Mouse (Mus musculus) Patski (cell line): Measurements from ENCODE around the gene Btbd11. TPM values are rescaled to one million over a fixed set of nuclear protein-coding genes. Genes with fewer than 3 reads are reported as not detected.

ENCODE experiments used
- ATAC-seq: fragments of 100-300 bp; one replicate; pipeline ENCODE4 v1.8.0; 2021
- CTCF ChIA-PET: fragments of 350-600 bp; sonication (Branson Sonifier 250); formaldehyde crosslinking; loops from one replicate; lab custom pipeline; 2022; ENCODE audit warnings: inconsistent platforms; lab: Charles Lee
- POLR2A ChIA-PET: fragments of 350-600 bp; sonication (Branson Sonifier 250); formaldehyde crosslinking; loops from one replicate; lab custom pipeline; 2022; ENCODE audit warnings: antibody characterized with exemption, inconsistent platforms; lab: Charles Lee
- DNase-seq: peaks from one replicate; pipeline ENCODE4 v3.0.0-alpha.2; 2011; ENCODE audit warnings: low read depth, low spot score
- H3K27me3 ChIP-seq: fragments of 371-371 bp; one replicate; pipeline ENCODE4 v1.5.1; 2021
- CTCF ChIP-seq: fragments of 100-300 bp; IDR thresholded peaks from one replicate; pipeline ENCODE4 v1.5.1; 2021
- in situ Hi-C: fragments of 300-500 bp; cut with MboI; formaldehyde crosslinking; loops from 3 replicates; pipeline ENCODE4 v1.11.1; 2018; ENCODE audit warnings: low pct_unique_long_range_greater_than_20kb, mixed read lengths
- polyA plus RNA-seq: library from polyadenylated mRNA; unstranded; gene quantifications from one replicate; pipeline ENCODE4 v1.2.3, GENCODE M21; 2021

Btbd11 gene
- polyA plus RNA-seq, 1 experiment from 2014 or later, result 3.5 TPM

DNA sequence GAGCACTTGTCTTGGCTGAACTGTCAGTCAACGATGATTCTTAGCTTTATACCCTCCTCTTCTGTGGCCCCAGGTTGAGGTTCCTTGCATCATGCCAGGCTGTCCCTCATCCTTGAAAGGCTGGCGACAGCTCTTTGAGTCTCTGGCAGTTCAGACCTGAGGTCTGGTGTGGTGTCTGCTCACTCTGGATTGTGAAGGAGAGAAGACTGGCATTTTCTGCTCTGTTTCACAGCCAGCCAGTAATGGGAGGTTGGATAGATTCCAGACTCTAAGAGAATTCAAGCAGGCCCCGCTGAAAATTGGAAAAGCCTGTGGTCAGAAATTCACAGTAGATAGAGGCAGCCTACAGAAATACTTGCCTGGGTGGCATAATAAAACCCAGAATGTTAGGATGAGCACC is 87.3 kb downstream of the Btbd11 start:
- no peaks in the 10 kb centered on the region for H3K27me3 ChIP-seq
- ATAC-seq (peak; percentile 18), DNase-seq (no peak)
- TF ChIP-seq CTCF, result no peak
- in situ Hi-C loops, result no loop called here
- ChIA-PET CTCF (no interaction called here), POLR2A (no interaction called here)

- TF ChIP-seq CTCF, result no peak
- in situ Hi-C loops, result no loop called here
- DNase-seq, result no peak
- no peak for ATAC-seq
- ChIA-PET POLR2A (no interaction called here), CTCF (interaction anchor here (1.1 kb wide), 1 partner anchor 15 kb away, joined by 3 read pairs; no protein-coding TSS in a partner anchor)
- H3K27me3 ChIP-seq, result no peaks in the 10 kb centered on the region
These were observed 89.2 kb downstream of the Btbd11 start for GRCm38 (mm10) chr10:85475642-85476345.

- ATAC-seq (peak; percentile 31), DNase-seq (no peak)
- ChIA-PET POLR2A (no interaction called here), CTCF (interaction anchor here (1.6 to 2.5 kb wide), 2 partner anchors 11 to 16 kb away, joined by 3 to 8 read pairs; no protein-coding TSS in a partner anchor)
- H3K27me3 ChIP-seq, result no peaks in the 10 kb centered on the region
- in situ Hi-C loops, result no loop called here
- TF ChIP-seq CTCF, result no peak
These were observed 93.5 kb downstream of the Btbd11 start for GRCm38 (mm10) chr10:85479959-85480625.

- no peaks in the 10 kb centered on the region for H3K27me3 ChIP-seq
- ATAC-seq, result peak; percentile 81
- in situ Hi-C loops, result no loop called here
- POLR2A ChIA-PET, result no interaction called here
- no peak for TF ChIP-seq CTCF
- peak; percentile 95 for DNase-seq
- CTCF ChIA-PET, result interaction anchor here (1.8 to 2.5 kb wide), 2 partner anchors 15 to 17 kb away, joined by 3 to 8 read pairs; no protein-coding TSS in a partner anchor
These were observed 94.5 kb downstream of the Btbd11 start for GRCm38 (mm10) chr10:85481106-85481505.

DNA sequence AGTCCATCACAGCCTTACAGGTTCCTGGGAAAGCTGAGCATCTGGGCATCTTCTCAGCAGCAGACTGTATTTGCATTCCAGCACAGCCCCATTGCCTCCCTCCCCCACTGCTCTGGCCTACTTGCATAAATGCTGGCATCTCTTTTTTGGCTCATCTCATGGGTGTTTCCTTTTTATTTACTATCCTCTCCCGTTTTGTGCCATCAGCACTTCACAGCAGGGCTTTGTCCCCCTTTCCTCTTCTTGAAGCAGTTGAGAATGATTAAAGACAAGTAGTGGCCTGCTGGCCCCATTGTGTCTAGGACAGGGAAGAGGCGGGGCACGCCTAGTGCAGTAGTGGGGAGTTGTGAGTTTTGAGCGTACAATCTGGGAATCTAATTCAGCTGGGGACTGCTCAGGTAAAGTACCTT is 95.5 kb downstream of the Btbd11 start:
- H3K27me3 ChIP-seq, result no peaks in the 10 kb centered on the region
- in situ Hi-C loops, result no loop called here
- no peak for TF ChIP-seq CTCF
- no peak for DNase-seq
- ATAC-seq, result no peak
- ChIA-PET CTCF (interaction anchor here (1.8 kb wide), 1 partner anchor 16 kb away, joined by 3 read pairs; no protein-coding TSS in a partner anchor), POLR2A (interaction anchor here (0.6 kb wide), 1 partner anchor 39 kb away, joined by 4 read pairs; no protein-coding TSS in a partner anchor)

- POLR2A ChIA-PET, result no interaction called here
- CTCF ChIA-PET, result interaction anchor here (1.8 kb wide), 1 partner anchor 17 kb away, joined by 3 read pairs; no protein-coding TSS in a partner anchor
- DNase-seq (no peak), ATAC-seq (no peak)
- no peaks in the 10 kb centered on the region for H3K27me3 ChIP-seq
- TF ChIP-seq CTCF, result no peak
- in situ Hi-C loops, result no loop called here
These were observed 95.9 kb downstream of the Btbd11 start for GRCm38 (mm10) chr10:85482480-85482879.

- POLR2A ChIA-PET, result no interaction called here
- TF ChIP-seq CTCF, result no peak
- H3K27me3 ChIP-seq, result no peaks in the 10 kb centered on the region
- in situ Hi-C loops, result no loop called here
- CTCF ChIA-PET, result interaction anchor here (1.4 kb wide), 1 partner anchor 22 kb away, joined by 3 read pairs; no protein-coding TSS in a partner anchor
- ATAC-seq (peak; percentile 99), DNase-seq (peak; percentile 93)
These were observed 99.8 kb downstream of the Btbd11 start for GRCm38 (mm10) chr10:85486456-85486855.

DNA sequence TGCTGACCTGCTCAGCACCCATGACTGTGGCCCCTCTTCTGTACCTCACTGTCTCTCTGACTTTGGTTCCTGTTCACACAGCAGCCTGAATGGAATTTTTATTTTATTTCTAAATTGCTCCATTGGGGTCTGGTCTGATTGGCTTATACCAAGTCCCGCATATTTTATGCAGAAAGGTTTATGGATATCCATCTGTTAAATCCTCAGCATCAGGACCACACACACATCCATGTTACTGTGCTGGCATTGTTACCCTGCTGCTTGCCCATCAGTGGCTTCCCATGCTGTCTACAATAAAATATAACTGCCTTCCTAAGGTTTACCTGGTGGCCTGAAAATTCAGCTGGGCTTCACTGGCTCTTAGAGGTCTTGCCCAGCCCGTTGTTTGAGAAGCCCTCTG is 106.0 kb downstream of the Btbd11 start:
- DNase-seq (no peak), ATAC-seq (no peak)
- POLR2A ChIA-PET, result no interaction called here
- in situ Hi-C loops, result no loop called here
- CTCF ChIA-PET, result interaction anchor here (1.6 kb wide), 1 partner anchor 11 kb away, joined by 4 read pairs; no protein-coding TSS in a partner anchor
- H3K27me3 ChIP-seq, result no peaks in the 10 kb centered on the region
- TF ChIP-seq CTCF, result no peak

DNA sequence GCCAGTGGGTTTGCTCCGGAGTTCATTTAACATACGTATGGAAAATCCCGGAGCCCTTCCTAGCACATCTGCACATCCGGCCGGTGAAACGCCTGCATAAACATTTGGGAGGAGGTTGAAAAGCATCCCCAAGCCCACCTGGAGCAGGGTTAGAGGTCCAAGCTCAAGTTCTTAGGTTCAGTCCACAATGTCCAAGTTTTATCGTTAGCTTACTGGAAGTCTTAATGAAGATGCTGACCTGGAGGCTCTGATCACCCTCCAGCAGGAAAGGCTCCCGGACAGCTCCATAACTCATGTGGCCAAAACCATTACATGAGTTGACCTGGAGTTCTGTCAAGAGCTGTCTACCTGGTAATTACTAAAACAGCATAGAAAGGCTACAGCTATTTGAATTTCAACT is 109.7 kb downstream of the Btbd11 start:
- H3K27me3 ChIP-seq, result no peaks in the 10 kb centered on the region
- ChIA-PET CTCF (interaction anchor here (1.0 to 1.9 kb wide), 3 partner anchors 8 to 24 kb away, joined by 3 to 7 read pairs (median 3); no protein-coding TSS in a partner anchor), POLR2A (interaction anchor here (0.6 kb wide), 1 partner anchor 125 kb away, joined by 7 read pairs; no protein-coding TSS in a partner anchor)
- ATAC-seq (no peak), DNase-seq (no peak)
- in situ Hi-C loops, result no loop called here
- TF ChIP-seq CTCF, result no peak

DNA sequence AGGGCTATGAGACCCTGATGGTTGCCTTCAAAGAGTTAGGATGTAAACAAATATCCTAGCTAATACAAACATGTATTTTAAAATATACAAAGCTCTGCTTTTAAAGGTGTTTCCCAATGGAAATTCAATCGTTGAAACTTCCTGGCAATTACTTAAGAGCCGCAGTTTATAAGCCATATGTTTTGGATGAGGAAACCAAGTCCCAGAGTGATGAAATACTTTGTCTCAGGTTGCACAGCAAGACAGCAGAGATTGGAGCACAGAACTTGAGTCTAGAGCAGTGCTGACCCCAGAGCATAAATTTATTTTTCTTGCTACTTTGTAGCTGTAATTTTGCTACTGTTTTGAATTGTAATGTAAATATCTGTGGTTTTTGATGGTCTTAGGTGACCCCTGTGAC is 110.4 kb downstream of the Btbd11 start:
- POLR2A ChIA-PET, result interaction anchor here (0.6 kb wide), 1 partner anchor 125 kb away, joined by 7 read pairs; no protein-coding TSS in a partner anchor
- no peaks in the 10 kb centered on the region for H3K27me3 ChIP-seq
- CTCF ChIA-PET, result interaction anchor here (1.0 to 1.9 kb wide), 3 partner anchors 9 to 23 kb away, joined by 3 to 7 read pairs (median 3); no protein-coding TSS in a partner anchor
- no peak for TF ChIP-seq CTCF
- in situ Hi-C loops, result no loop called here
- ATAC-seq (no peak), DNase-seq (no peak)
